ENCODE assay signal across 8 mouse cellular contexts in genomic region chr16:37010370-37010769, GRCm38 (mm10). TPM values are rescaled to one million over a fixed set of nuclear protein-coding genes. Genes with fewer than 3 reads are reported as not detected.
DNase-seq lines count a peak whose midpoint lies in the region; ATAC-seq and TF ChIP-seq lines count a peak whose summit lies in the region.

No protein-coding gene starts in this region.

- H3K27ac ChIP-seq in thymus, adult 2 months (ENCODE audit: control insufficient read depth, insufficient read depth, low read length) = no peak overlapping the region
- H3K27ac ChIP-seq in liver, embryonic 14.5 days = no peak overlapping the region
- H3K27ac ChIP-seq in neural tube, embryonic 11.5 days (ENCODE audit: low read depth, low read length) = no peak overlapping the region

- H3K9ac ChIP-seq in liver, embryonic 14.5 days (replicated peaks) = no peak overlapping the region
- no peak overlapping the region for H3K9ac ChIP-seq in neural tube, embryonic 11.5 days (ENCODE audit: low read length)

- no peak for TF ChIP-seq EP300 in liver, embryonic 14.5 days (IDR thresholded peaks at IDR 0.05; ENCODE audit: low read depth)

- WGBS in thymus, adult 2 months = 11% methylated on average over 4 of the region's 4 CpGs
- WGBS in liver, embryonic 14.5 days (ENCODE audit: insufficient replicate concordance) = 27% methylated on average over 4 of the region's 4 CpGs
- WGBS in neural tube, embryonic 11.5 days = 67% methylated on average over 4 of the region's 4 CpGs

- no peak for TF ChIP-seq POLR2A in thymus, adult 2 months (IDR thresholded peaks at IDR 0.05; ENCODE audit: control insufficient read depth, extremely low read depth, insufficient read depth, low read length, poor library complexity)

- no peak overlapping the region for H3K4me3 ChIP-seq in thymus, adult 2 months (ENCODE audit: control insufficient read depth, insufficient read depth, low read length)
- H3K4me3 ChIP-seq in liver, embryonic 14.5 days (ENCODE audit: insufficient read depth in 1 of 2, low read depth in 2 of 2, low read length in 2 of 2) = no peak overlapping the region
- no peak overlapping the region for H3K4me3 ChIP-seq in neural tube, embryonic 11.5 days (ENCODE audit: low read depth, low read length)

- peak; percentile 23 for DNase-seq in thymus, adult 2 months
- DNase-seq in thymus, adult 18-20 months = no peak
- DNase-seq in brain, embryonic 18.5 days (ENCODE audit: low read depth, low spot score) = peak; percentile 30
- peak; percentile 58 for DNase-seq in fibroblast of lung, adult 2 months (ENCODE audit: low read depth)
- DNase-seq in liver, embryonic 14.5 days (ENCODE audit: low read depth in 3 of 3, low spot score in 3 of 3) = peak; percentile 39 to 56 (median 45)
- no peak for DNase-seq in neural tube, embryonic 11.5 days (ENCODE audit: low spot score)
- DNase-seq in right cerebral cortex, postnatal 4 days = no peak

- TF ChIP-seq CTCF in thymus, adult 2 months (IDR thresholded peaks at IDR 0.05; ENCODE audit: borderline replicate concordance, control insufficient read depth, extremely low read depth, insufficient read depth, low read length, poor library complexity) = no peak
- TF ChIP-seq CTCF in liver, embryonic 14.5 days (IDR thresholded peaks at IDR 0.05; ENCODE audit: low read depth) = peak; percentile 55

- no peaks in the 10 kb centered on the region for H3K9me3 ChIP-seq in liver, embryonic 14.5 days (ENCODE audit: control insufficient read depth, low read length)
- no peaks in the 10 kb centered on the region for H3K9me3 ChIP-seq in neural tube, embryonic 11.5 days (ENCODE audit: control insufficient read depth, low read length)

- no peak overlapping the region; the same call in 1 of the 2 replicates for H3K4me2 ChIP-seq in liver, embryonic 14.5 days (ENCODE audit: low read depth)
- no peak overlapping the region for H3K4me2 ChIP-seq in neural tube, embryonic 11.5 days (ENCODE audit: low read depth)

- H3K27me3 ChIP-seq in thymus, adult 2 months (ENCODE audit: control insufficient read depth, insufficient read depth, low read length) = no peaks in the 10 kb centered on the region
- no peaks in the 10 kb centered on the region for H3K27me3 ChIP-seq in liver, embryonic 14.5 days (ENCODE audit: control insufficient read depth, insufficient read depth, low read length)
- no peaks in the 10 kb centered on the region for H3K27me3 ChIP-seq in neural tube, embryonic 11.5 days (ENCODE audit: control insufficient read depth, insufficient read depth, low read length)

- ATAC-seq in inflammation-experienced regulatory T-cells, adult 6 months = peak; percentile 46
- no peak for ATAC-seq in liver, embryonic 14.5 days (ENCODE audit: insufficient read depth)
- 0 out of 2 replicates have a peak, but pooled peaks have one; percentile 49 for ATAC-seq in neural tube, embryonic 11.5 days (ENCODE audit: insufficient read depth, low FRiP score, low TSS enrichment)

- H3K36me3 ChIP-seq in thymus, adult 2 months (ENCODE audit: control insufficient read depth, insufficient read depth, low read length) = no peaks in the 10 kb centered on the region
- H3K36me3 ChIP-seq in liver, embryonic 14.5 days (replicated peaks; ENCODE audit: control insufficient read depth, insufficient read depth, low read depth) = peaks cover 9% of the 10 kb centered on the region
- no peaks in the 10 kb centered on the region for H3K36me3 ChIP-seq in neural tube, embryonic 11.5 days (ENCODE audit: control insufficient read depth, insufficient read depth, low read length)

- peaks cover 7% of the 10 kb centered on the region for H3K4me1 ChIP-seq in thymus, adult 2 months (replicated peaks; ENCODE audit: control insufficient read depth, insufficient read depth, low read length)
- peaks cover 8 to 12% of the 10 kb centered on the region in 2 experiments for H3K4me1 ChIP-seq in liver, embryonic 14.5 days (replicated peaks; ENCODE audit: control insufficient read depth in 2 of 2, insufficient read depth in 2 of 2, low read length in 1 of 2)
- H3K4me1 ChIP-seq in neural tube, embryonic 11.5 days (ENCODE audit: control insufficient read depth, insufficient read depth, low read length) = peaks cover 3% of the 10 kb centered on the region; the same call in 1 of the 2 replicates

RNA-seq across cellular contexts. Expression of gene Polq, which starts 1.2 kb away (rescaled TPM):
- 2.3 and 2.5 TPM in 2 replicates for polyA plus RNA-seq in thymus, adult 2 months (2012; rRNA removed)
- 1 to 10 TPM; 2.6 to 6.8 (median 3.4) TPM for polyA plus RNA-seq in inflammation-experienced regulatory T-cells, adult 6 months (2017; shearing (Covaris generic))
- 5.9 and 8.7 TPM in 2 replicates for polyA plus RNA-seq in liver, embryonic 14.5 days (2012; rRNA removed)
- 9.0 and 11.3 TPM in 2 replicates for polyA plus RNA-seq in liver, embryonic 14.5 days (2014; fragmentation: Nextera tagmentation; extraction: Ambion mirVana)
- polyA plus RNA-seq in neural tube, embryonic 11.5 days (2014; fragmentation: Nextera tagmentation; extraction: Ambion mirVana) = 9.7 and 10.4 TPM in 2 replicates

RNA-seq across cellular contexts. Expression of gene Fbxo40, which starts 20.1 kb away (rescaled TPM):
- polyA plus RNA-seq in thymus, adult 2 months (2012; rRNA removed) = 0.96 and 2.3 TPM in 2 replicates
- under 1 TPM; 0.40 to 0.55 (median 0.45) TPM for polyA plus RNA-seq in inflammation-experienced regulatory T-cells, adult 6 months (2017; shearing (Covaris generic))
- 0.06 TPM in 1 of 2 replicates, not detected in the other for polyA plus RNA-seq in liver, embryonic 14.5 days (2012; rRNA removed)
- polyA plus RNA-seq in liver, embryonic 14.5 days (2014; fragmentation: Nextera tagmentation; extraction: Ambion mirVana) = 0.04 TPM in 1 of 2 replicates, not detected in the other
- 0.29 TPM in 1 of 2 replicates, not detected in the other for polyA plus RNA-seq in neural tube, embryonic 11.5 days (2014; fragmentation: Nextera tagmentation; extraction: Ambion mirVana)

Comparison
In these comparisons a context has a peak if more than half of its experiments do, and no peak if none do; other contexts are left out.
1. DNase-seq: peak in thymus, adult 2 months (single experiment), brain, embryonic 18.5 days (single experiment), fibroblast of lung, adult 2 months (single experiment) and liver, embryonic 14.5 days (3 of 3); none in thymus, adult 18-20 months (0 of 2), neural tube, embryonic 11.5 days (single experiment) and right cerebral cortex, postnatal 4 days (single experiment).